Mouse (Mus musculus): Measurements from ENCODE around the gene Plekhb2. TPM values are rescaled to one million over a fixed set of nuclear protein-coding genes. Genes with fewer than 3 reads are reported as not detected.
A peak's percentile ranks its signal among the peaks of the same experiment; 100 is the strongest.

The Plekhb2 gene
- polyA plus RNA-seq, 1 experiment from 2014 or later: 134 TPM

DNA sequence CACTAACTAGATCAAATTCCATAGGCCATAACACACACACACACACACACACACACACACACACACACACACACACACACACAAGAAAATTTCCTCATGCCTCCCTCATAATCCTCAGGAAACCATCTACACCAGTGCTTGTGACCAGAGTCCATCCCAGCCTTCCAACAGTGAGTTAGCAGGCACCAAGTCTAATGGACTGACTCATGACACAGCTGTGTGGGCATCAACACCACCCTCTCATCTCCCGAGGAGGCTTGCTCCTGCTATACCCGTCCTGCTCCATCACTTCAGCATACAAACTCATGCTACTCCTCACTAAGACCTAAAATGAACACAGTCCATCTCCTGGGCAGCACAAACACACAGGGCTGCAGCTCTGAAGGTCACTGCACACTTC, 18.8 kb upstream of the Plekhb2 start:
- no peak for TF ChIP-seq CTCF (IDR thresholded peaks at IDR 0.05)
- H3K27me3 ChIP-seq: no peaks in the 10 kb centered on the region
- no peak for DNase-seq (ENCODE audit: low read depth, low spot score)
- CTCF ChIA-PET: no interaction called here
- ATAC-seq: no peak
- in situ Hi-C loops (cut with MboI; ENCODE audit: low pct_unique_long_range_greater_than_20kb): loop anchor here (25.0 kb wide), 1 partner anchor 1069 kb away; the partner anchor contains the start of gene Bag2
- POLR2A ChIA-PET: no interaction called here

DNA sequence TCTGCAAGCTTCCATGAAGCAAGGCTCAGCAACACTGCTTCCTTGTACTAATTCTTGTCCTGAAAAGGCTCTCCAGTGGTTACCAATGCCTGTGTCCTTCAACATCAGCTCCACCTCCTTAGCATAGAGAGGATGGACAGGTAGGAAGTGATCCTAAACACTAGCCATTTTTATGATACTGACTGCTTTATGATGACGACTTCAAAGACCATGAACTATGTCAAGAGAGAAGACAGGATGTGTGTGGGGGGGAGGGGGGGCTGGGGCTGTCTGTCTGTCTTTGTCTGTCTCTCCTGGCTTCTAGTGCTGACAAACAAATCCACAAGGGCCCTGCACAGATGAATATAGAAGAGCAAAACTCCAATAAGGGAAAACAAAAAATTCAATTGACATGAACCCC, 18.4 kb upstream of the Plekhb2 start:
- no peak for DNase-seq (ENCODE audit: low read depth, low spot score)
- ChIA-PET CTCF (no interaction called here), POLR2A (no interaction called here)
- no peak for ATAC-seq
- in situ Hi-C loops (cut with MboI; ENCODE audit: low pct_unique_long_range_greater_than_20kb): loop anchor here (25.0 kb wide), 1 partner anchor 1069 kb away; the partner anchor contains the start of gene Bag2
- no peaks in the 10 kb centered on the region for H3K27me3 ChIP-seq
- no peak for TF ChIP-seq CTCF (IDR thresholded peaks at IDR 0.05)

DNA sequence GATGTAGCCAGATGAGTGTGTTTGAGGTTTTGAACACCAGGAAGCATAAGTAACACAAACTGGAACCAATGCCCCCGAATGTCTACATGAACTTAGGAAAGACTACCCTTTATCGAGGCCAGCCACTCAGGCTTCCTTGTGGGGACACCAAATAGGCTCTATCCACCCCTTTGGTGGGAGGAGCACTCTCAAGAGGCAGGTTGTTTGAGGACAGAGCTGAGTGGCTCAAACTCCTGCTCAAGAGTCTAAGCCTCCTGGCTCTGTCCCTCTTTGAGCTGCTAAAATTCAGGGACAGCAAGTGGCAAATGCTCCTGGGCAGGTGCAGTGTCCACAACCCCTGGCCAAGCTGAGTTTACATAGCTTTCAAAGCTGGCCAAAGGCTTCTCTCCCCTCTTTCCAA, 14.9 kb upstream of the Plekhb2 start:
- in situ Hi-C loops (cut with MboI; ENCODE audit: low pct_unique_long_range_greater_than_20kb): loop anchor here (25.0 kb wide), 1 partner anchor 1073 kb away; the partner anchor contains the start of gene Bag2
- TF ChIP-seq CTCF (IDR thresholded peaks at IDR 0.05): no peak

GRCm38 (mm10) chr1:34837951-34838689, 11.7 kb upstream of the Plekhb2 start:
- POLR2A ChIA-PET: no interaction called here
- no peak for DNase-seq (ENCODE audit: low read depth, low spot score)
- no peak for TF ChIP-seq CTCF (IDR thresholded peaks at IDR 0.05)
- in situ Hi-C loops (cut with MboI; ENCODE audit: low pct_unique_long_range_greater_than_20kb): loop anchor here (25.0 kb wide), 1 partner anchor 1076 kb away; the partner anchor contains the start of gene Bag2
- no peaks in the 10 kb centered on the region for H3K27me3 ChIP-seq
- CTCF ChIA-PET: interaction anchor here (0.8 kb wide), 1 partner anchor 14 kb away, joined by 3 read pairs; no protein-coding TSS in a partner anchor
- ATAC-seq: no peak

More for the DNA sequence above, 14.9 kb upstream of the Plekhb2 start:
- ChIA-PET POLR2A (interaction anchor here (0.7 kb wide), 1 partner anchor 545 kb away, joined by 5 read pairs; no protein-coding TSS in a partner anchor), CTCF (interaction anchor here (1.5 kb wide), 1 partner anchor 10 kb away, joined by 5 read pairs; no protein-coding TSS in a partner anchor)
- H3K27me3 ChIP-seq: no peaks in the 10 kb centered on the region
- ATAC-seq (no peak), DNase-seq (ENCODE audit: low read depth, low spot score) (no peak)

- in situ Hi-C loops (cut with MboI; ENCODE audit: low pct_unique_long_range_greater_than_20kb): loop anchor here (25.0 kb wide), 1 partner anchor 1077 kb away; the partner anchor contains the start of gene Bag2
- POLR2A ChIA-PET: interaction anchor here (4.1 kb wide), 1 partner anchor 12 kb away, joined by 14 read pairs; the partner anchor contains the start of gene Plekhb2
Measured at GRCm38 (mm10) chr1:34839241-34839640, 10.5 kb upstream of the Plekhb2 start.

DNA sequence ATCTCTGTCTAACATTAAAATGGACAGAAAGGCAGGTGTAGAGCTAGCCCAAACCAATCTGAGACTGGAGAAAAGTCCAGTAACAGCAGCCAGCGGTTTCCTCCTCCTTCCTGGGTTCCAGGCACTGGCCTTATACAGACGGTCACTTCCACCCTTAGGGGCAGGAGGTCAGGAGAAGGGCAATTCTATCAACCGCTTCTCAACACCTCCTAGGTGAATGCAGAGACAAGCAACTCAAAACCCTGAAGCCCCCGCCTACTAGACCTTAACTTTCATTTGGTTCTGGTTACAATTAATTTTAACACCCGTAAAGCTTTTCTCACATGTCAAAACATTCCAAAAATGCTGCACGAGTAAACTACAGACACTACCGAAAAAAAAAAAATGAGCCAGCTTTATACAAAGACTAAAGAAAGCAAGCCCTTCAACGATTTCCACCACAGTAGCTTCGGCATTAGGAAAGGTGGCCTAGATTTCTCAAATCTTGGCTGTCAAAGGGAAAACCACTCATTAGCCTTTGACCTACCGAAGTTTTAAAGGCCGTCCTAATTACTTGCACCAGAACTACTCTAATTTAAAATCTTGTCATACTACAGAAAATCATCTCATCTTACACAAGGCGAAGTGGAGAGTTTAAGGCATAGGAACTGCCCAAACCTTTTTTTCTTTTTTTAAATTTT, 7.9 kb upstream of the Plekhb2 start:
- ATAC-seq (no peak), DNase-seq (ENCODE audit: low read depth, low spot score) (no peak)
- no peak for TF ChIP-seq CTCF (IDR thresholded peaks at IDR 0.05)
- CTCF ChIA-PET: interaction anchor here (1.0 to 1.4 kb wide), 6 partner anchors 9 to 32 kb away, joined by 3 to 5 read pairs (median 3); no protein-coding TSS in a partner anchor
- POLR2A ChIA-PET: interaction anchor here (0.8 to 4.1 kb wide), 4 partner anchors 8 to 35 kb away, joined by 3 to 14 read pairs (median 4); partner anchors contain the start of gene Plekhb2
- no peaks in the 10 kb centered on the region for H3K27me3 ChIP-seq
- in situ Hi-C loops (cut with MboI; ENCODE audit: low pct_unique_long_range_greater_than_20kb): loop anchor here (25.0 kb wide), 1 partner anchor 1080 kb away; the partner anchor contains the start of gene Bag2

More at GRCm38 (mm10) chr1:34839241-34839640, 10.5 kb upstream of the Plekhb2 start:
- ATAC-seq (no peak), DNase-seq (ENCODE audit: low read depth, low spot score) (no peak)
- CTCF ChIA-PET: interaction anchor here (1.2 kb wide), 1 partner anchor 10 kb away, joined by 3 read pairs; no protein-coding TSS in a partner anchor
- no peaks in the 10 kb centered on the region for H3K27me3 ChIP-seq
- TF ChIP-seq CTCF (IDR thresholded peaks at IDR 0.05): no peak

- ChIA-PET POLR2A (interaction anchor here (0.8 to 4.1 kb wide), 3 partner anchors 8 to 36 kb away, joined by 3 to 14 read pairs (median 4); partner anchors contain the start of gene Plekhb2), CTCF (interaction anchor here (1.0 to 1.3 kb wide), 3 partner anchors 10 to 33 kb away, joined by 3 to 5 read pairs (median 3); no protein-coding TSS in a partner anchor)
- no peak for TF ChIP-seq CTCF (IDR thresholded peaks at IDR 0.05)
- DNase-seq (ENCODE audit: low read depth, low spot score) (no peak), ATAC-seq (peak; percentile 84)
- no peaks in the 10 kb centered on the region for H3K27me3 ChIP-seq
- in situ Hi-C loops (cut with MboI; ENCODE audit: low pct_unique_long_range_greater_than_20kb): loop anchor here (25.0 kb wide), 1 partner anchor 1080 kb away; the partner anchor contains the start of gene Bag2
Measured at GRCm38 (mm10) chr1:34842389-34842861, 7.4 kb upstream of the Plekhb2 start.

DNA sequence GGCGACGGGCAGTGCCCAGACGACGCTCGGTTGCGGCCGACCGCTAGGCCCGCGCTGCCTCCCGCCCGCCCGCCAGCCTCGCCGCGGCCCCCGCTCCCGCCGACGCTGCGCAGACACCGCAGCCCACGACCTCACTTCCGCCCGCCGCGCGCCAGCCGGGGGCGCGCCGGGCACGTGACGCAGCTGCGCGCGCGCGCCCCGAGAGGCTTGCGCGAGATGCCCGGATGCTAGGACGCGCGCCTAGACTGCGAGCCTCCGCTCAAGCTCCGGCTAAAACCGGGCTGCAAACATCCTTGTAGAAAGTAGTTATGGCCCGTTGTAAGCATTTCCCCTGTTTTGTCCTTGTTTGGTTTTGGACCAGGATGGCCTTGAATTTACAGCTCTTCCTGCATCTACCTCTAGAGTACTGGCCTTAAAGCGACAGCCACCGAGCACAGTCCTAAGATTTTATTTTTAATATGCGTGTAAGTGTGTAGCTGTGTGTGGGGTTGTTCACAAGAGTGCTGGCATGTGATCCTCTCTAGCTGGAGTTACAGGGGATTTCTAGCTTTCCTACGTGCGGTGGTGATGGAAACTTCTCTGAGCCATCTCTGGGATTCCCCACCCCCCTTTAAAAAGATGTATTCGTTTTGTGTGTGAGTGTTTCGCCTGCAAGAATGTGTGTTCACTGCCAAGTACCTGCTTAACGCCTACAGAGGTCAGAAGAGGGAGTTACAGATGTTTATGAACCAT, 6.7 kb upstream of the Plekhb2 start, which contains the start of gene Fam168b:
Gene Fam168b, minus strand, starts transcription at position 179 of the 732 bp plus-strand sequence.
- ChIA-PET CTCF (interaction anchor here (1.1 kb wide), 1 partner anchor 17 kb away, joined by 3 read pairs; no protein-coding TSS in a partner anchor), POLR2A (interaction anchor here (4.1 kb wide), 1 partner anchor 8 kb away, joined by 14 read pairs; the partner anchor contains the start of gene Plekhb2)
- no peak for TF ChIP-seq CTCF (IDR thresholded peaks at IDR 0.05)
- DNase-seq (ENCODE audit: low read depth, low spot score) (no peak), ATAC-seq (peak; percentile 89)
- in situ Hi-C loops (cut with MboI; ENCODE audit: low pct_unique_long_range_greater_than_20kb): loop anchor here (25.0 kb wide), 1 partner anchor 1081 kb away; the partner anchor contains the start of gene Bag2
- H3K27me3 ChIP-seq: no peaks in the 10 kb centered on the region

- no peaks in the 10 kb centered on the region for H3K27me3 ChIP-seq
- ChIA-PET CTCF (no interaction called here), POLR2A (no interaction called here)
- ATAC-seq: no peak
- in situ Hi-C loops (cut with MboI; ENCODE audit: low pct_unique_long_range_greater_than_20kb): loop anchor here (25.0 kb wide), 1 partner anchor 1085 kb away; the partner anchor contains the start of gene Bag2
- no peak for TF ChIP-seq CTCF (IDR thresholded peaks at IDR 0.05)
- no peak for DNase-seq (ENCODE audit: low read depth, low spot score)
Measured at GRCm38 (mm10) chr1:34847070-34847469, 2.7 kb upstream of the Plekhb2 start.

All from Patski (cell line).